22 mouse cellular contexts compared by ENCODE assay signal in the genomic region with DNA sequence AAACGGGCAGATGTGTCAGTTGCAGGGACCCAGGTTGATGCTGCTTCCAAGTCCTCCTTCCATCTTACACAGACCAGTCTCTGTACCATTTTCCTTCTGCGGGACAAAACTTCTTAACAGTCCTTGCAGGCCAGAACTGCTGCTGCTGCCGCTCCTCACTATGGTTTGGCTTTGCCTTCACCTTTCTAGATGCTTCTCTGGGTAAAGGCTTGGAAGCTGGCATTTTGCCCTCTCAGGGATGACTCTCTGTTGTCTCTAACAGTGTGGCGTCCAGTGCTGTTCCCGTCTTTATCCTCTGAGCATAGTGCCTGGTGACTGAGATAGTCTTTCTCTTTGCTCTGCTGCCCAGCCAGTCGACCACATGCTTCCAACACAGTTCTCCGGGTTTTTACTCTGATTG.
A peak's percentile ranks its signal among the peaks of the same experiment; 100 is the strongest.
DNase-seq lines count a peak whose midpoint lies in the region; ATAC-seq lines count a peak whose summit lies in the region.
"Had no signal": no experiment of that assay in that cellular context is flagged by ENCODE, and none has a peak within 500 bp of the region (broad histone marks: within the 10 kb centered on the region; RNA-seq: fewer than 3 reads in every experiment).

No protein-coding gene starts in this region.

- no peak for ATAC-seq in midbrain, embryonic 11.5 days (ENCODE audit: low FRiP score)
- ATAC-seq in midbrain, embryonic 15.5 days (replicated peaks), result no peak
- ATAC-seq: activated CD4-positive, CD25-positive, alpha-beta regulatory T cell, adult 4 months; CD4-positive, CD25-positive, alpha-beta regulatory T cell, adult 4 months; Patski had no signal

- no peak overlapping the region for H3K4me2 ChIP-seq in midbrain, embryonic 11.5 days
- H3K4me2 ChIP-seq in midbrain, embryonic 15.5 days, result no peak overlapping the region

- no peak overlapping the region for H3K9ac ChIP-seq in midbrain, embryonic 11.5 days (ENCODE audit: low read length)
- H3K9ac ChIP-seq in midbrain, embryonic 15.5 days, result no peak overlapping the region

- no peak overlapping the region for H3K27ac ChIP-seq in midbrain, embryonic 11.5 days (ENCODE audit: low read depth, low read length)
- H3K27ac ChIP-seq in midbrain, embryonic 15.5 days, result no peak overlapping the region

- no peaks in the 10 kb centered on the region for H3K27me3 ChIP-seq in midbrain, embryonic 11.5 days (ENCODE audit: control insufficient read depth, insufficient read depth, low read length)
- H3K27me3 ChIP-seq in midbrain, embryonic 15.5 days (replicated peaks), result no peaks in the 10 kb centered on the region
- H3K27me3 ChIP-seq: CH12.LX, Patski had no signal

- peak; percentile 37 for DNase-seq in adrenal gland, adult 2 months
- DNase-seq in adrenal gland, postnatal 10 days, result no peak
- DNase-seq in adrenal gland, postnatal 36 days, result peak; percentile 18 to 23
- no peak for DNase-seq in adrenal gland, adult 8-10 months
- DNase-seq in heart, adult 11 months, result peak; percentile 69
- DNase-seq in heart, postnatal 36 days, result no peak
- DNase-seq in midbrain, embryonic 11.5 days (ENCODE audit: low spot score, missing footprints), result peak; percentile 61
- DNase-seq: adrenal gland, postnatal 14 days; adrenal gland, postnatal 25 days; B cell, adult 2 months; cerebellum, adult 11 months; cerebellum, adult 11-12 months; cerebellum, adult 18-20 months; cerebellum, adult 2 months; cerebellum, adult 8-10 months; cerebellum, adult 9-10 months had no signal

- H3K9me3 ChIP-seq in midbrain, embryonic 11.5 days (ENCODE audit: control insufficient read depth, low read length), result no peaks in the 10 kb centered on the region
- H3K9me3 ChIP-seq in midbrain, embryonic 15.5 days, result no peaks in the 10 kb centered on the region
- H3K9me3 ChIP-seq: G1E had no signal

- H3K36me3 ChIP-seq in midbrain, embryonic 11.5 days (ENCODE audit: control insufficient read depth, insufficient read depth, low read length), result no peaks in the 10 kb centered on the region; the same call in 1 of the 2 replicates
- H3K36me3 ChIP-seq in midbrain, embryonic 15.5 days (replicated peaks), result no peaks in the 10 kb centered on the region; the same call in none of the 2 replicates

- 91% methylated on average over 7 of the region's 7 CpGs for WGBS in midbrain, embryonic 11.5 days
- 86% methylated on average over 7 of the region's 7 CpGs for whole genome bisulfite sequencing in midbrain, embryonic 15.5 days

- intact Hi-C loops in heart, postnatal 36 days (cut with DNase I), result no loop called here

- H3K4me3 ChIP-seq in midbrain, embryonic 11.5 days (ENCODE audit: low read depth, low read length), result no peak overlapping the region
- no peak overlapping the region for H3K4me3 ChIP-seq in midbrain, embryonic 15.5 days

- no peaks in the 10 kb centered on the region for H3K4me1 ChIP-seq in midbrain, embryonic 11.5 days (ENCODE audit: control insufficient read depth, insufficient read depth, low read length)
- H3K4me1 ChIP-seq in midbrain, embryonic 15.5 days, result no peaks in the 10 kb centered on the region

Comparison
In these comparisons a context has a peak if more than half of its experiments do, and no peak if none do; other contexts are left out.
1. DNase-seq: peak in adrenal gland, adult 2 months (single experiment), adrenal gland, postnatal 36 days (2 of 2), heart, adult 11 months (single experiment) and midbrain, embryonic 11.5 days (single experiment); none in adrenal gland, postnatal 10 days (single experiment), adrenal gland, adult 8-10 months (single experiment) and heart, postnatal 36 days (0 of 2).